Mouse (Mus musculus): ENCODE results near the gene Pign.

DNA sequence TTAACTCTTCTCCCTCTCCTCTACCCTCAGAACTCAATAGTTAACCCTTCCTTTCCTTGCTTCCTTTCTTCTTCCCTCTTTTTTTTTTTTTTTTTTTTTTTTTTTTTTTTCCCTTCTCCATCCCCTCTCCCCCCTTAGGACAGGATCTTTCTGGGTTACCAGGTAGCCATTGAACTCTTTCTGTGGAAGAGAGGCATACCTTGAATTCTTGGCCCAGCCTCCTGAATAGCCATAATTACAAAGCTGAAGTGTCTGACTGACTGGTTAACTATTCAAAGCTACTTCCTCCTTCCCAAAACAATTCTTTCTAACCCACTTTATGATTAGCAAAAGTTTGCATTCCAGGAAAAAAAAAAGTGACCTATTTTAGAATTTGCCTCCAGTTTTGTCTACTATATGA lies 6.2 kb upstream of the Pign start:
- TF ChIP-seq CTCF (IDR thresholded peaks at IDR 0.05; ENCODE audit: control insufficient read depth, insufficient read depth, insufficient replicate concordance, low read depth, low read length) (no peak), POLR2A (IDR thresholded peaks at IDR 0.05; ENCODE audit: control insufficient read depth, low read depth, low read length) (no peak)

Data from testis, adult 2 months (tissue).